Mouse (Mus musculus): Measurements from ENCODE around the gene Npdc1.
A peak's percentile ranks its signal among the peaks of the same experiment; 100 is the strongest.
"Not testable (repeated sequence)": the region's sequence is repeated elsewhere in the genome, so short reads cannot be mapped to it uniquely, and the experiment has no call there.

The Npdc1 gene

DNA sequence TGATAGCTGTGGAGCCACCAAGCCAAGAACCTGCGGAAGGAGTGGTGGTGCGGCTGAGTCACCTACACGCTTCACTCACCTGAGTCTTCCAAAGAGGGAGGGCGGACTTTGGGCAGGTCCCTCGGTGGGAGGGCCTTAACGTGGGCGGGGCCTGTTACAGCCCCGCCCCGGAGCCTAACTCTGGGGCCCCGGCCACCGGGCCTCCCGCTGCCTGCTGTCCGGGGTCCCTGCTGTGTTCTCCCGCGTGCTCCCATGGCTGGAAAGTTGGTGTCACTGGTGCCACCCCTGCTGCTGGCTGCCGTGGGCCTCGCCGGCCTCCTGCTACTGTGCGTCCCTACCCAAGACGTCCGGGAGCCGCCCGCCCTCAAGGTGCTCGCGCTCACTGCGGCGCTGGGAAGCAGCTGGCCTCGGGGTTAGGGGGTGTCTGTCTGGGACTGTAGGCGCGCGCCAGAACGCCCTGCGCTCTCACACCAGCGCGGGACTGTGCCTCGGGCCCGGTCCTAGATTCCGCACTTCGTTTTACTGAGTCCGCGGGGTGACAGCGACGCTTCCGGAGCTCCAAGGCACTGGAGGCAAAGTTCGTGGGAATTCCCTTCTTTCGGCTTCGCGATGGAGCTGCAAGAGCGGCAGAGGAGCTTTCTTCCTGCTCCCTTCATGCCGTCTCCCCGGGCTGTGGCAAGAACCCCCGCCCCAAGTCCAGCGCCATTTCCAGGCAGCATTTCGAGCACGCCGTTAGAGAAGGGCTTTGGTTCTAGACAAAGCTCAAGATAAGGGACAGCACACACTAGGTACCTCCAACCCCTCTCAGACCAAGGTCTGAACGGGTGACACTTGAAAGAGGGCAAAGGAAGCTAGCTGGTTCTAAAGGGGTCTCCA, 3.2 kb upstream of the Npdc1 start, which contains the start of gene Entpd2:
Gene Entpd2 (plus strand): TSS at position 154 of the 876 bp plus-strand sequence.
- DNase-seq (ENCODE audit: low spot score): peak; percentile 57

DNA sequence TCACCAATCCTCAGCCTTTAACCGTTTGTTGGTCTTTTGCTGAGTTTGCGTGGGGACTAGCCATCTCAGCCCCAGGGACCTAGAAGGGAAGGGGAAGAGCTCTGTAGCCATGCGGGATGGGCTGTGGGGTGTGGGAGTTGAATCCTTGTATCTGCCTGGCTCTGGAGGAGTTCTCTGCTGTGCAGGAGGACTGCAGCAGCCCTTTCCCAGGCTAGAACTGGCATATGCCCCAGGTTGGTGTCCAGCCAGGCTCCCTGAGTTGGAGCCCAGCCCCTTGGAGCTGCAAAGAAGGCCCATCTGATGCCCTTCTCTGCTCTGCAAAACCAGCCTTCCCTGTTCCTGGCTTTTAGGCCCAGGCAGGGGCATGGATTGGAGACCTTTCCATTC, 2.6 kb upstream of the Npdc1 start:
- no peak for DNase-seq (ENCODE audit: low spot score)

DNA sequence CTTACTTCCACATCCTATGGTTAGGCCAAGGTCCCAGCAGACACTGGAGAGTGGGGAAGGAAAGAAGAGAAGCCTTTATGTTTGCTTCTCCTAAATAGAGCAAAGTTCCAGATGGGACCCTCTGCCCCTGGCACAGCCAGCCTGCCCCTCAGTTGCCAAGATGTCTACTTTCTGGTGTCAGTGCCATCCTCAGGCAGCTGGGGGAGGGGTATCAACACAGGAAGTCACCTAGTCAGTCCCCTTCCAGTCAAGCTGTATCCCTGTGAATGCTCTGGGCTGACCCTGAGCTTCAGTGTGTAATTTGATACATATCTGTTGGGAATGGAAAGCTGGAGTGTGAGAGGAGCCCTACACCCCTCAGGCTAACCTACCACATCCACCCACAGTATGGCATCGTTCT, 2.1 kb upstream of the Npdc1 start:
- DNase-seq (ENCODE audit: low spot score): no peak

DNA sequence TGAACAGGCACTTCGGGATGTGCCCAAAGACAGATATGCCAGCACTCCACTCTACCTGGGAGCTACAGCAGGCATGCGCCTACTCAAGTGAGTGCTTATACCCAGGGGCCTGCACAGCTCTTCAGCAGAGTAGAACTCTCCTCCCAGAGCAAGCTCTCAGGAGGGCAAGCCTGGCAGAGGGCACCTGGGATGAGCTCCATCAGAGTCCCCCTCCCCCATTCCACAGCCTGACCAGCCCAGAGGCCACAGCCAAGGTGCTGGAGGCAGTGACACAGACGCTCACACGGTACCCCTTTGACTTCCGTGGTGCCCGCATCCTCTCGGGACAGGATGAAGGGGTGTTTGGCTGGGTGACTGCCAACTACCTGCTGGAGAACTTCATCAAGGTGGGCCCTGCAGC, 1.1 kb upstream of the Npdc1 start:
- no peak for DNase-seq (ENCODE audit: low spot score)

DNA sequence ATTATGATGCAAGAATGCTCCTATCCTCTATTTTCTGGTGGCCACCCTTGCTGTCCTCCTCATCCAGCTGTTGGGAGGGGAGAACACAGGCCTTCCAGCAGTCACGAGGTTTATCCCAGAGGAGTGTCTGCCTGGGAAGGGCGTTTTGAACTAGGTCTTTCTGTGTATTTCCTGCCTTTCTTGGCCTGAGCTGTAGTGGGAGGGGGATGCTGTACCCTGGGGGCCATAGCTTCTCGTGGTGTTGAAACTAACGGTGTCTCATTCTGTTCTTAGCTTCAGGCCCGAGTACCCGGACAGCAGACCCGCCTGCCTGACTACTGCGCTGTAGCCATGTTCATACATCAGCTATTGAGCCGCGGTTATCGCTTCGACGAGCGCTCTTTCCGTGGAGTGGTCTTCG, 1.1 kb downstream of the Npdc1 start:
- no peak for DNase-seq (ENCODE audit: low spot score)

DNA sequence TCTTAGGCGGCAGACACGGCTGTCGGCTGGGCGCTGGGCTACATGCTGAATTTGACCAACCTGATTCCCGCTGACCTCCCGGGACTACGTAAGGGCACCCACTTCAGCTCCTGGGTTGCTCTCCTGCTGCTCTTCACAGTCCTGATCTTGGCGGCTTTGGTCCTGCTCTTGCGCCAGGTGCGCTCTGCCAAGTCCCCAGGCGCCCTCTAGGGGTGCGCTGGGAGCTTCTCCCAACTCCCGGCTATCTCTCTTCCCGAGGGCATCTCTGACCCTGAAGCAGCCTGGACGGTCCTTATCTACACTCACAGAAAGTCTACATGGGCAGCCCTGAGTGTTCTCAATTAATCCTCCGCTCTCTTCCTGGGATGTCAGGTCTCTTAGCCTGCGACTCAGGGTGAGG, 1.6 kb downstream of the Npdc1 start:
- peak; percentile 71 for DNase-seq (ENCODE audit: low spot score)

DNA sequence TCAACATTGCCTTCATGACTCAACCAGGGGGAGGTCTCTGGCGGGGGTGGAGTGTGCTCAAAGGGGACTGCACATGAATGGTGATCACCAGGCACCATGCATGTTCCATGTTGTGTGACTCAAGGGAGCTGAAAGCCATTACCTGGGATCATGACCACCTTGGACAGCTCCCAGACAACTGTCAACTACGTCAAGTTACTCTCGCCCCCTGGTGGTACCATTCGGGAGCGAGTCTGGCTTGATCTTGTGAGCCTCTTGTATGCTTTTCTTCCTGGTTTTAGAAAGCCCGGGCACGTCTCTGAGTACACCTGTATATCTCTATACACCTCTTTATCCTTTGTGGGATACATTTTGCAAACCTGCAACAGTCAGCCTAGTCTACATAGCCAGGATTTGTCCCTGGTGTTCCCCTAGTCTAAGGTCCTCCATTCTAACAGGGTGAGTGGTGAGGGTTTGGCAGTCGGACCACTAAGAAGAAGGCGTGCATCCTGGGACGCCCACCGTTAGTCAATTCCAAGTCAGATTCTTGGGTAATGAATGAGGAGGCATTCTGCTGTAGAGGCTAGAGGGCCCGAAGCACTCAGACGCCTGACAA, 3.3 kb downstream of the Npdc1 start:
- DNase-seq (ENCODE audit: low spot score): peak; percentile 90

DNA sequence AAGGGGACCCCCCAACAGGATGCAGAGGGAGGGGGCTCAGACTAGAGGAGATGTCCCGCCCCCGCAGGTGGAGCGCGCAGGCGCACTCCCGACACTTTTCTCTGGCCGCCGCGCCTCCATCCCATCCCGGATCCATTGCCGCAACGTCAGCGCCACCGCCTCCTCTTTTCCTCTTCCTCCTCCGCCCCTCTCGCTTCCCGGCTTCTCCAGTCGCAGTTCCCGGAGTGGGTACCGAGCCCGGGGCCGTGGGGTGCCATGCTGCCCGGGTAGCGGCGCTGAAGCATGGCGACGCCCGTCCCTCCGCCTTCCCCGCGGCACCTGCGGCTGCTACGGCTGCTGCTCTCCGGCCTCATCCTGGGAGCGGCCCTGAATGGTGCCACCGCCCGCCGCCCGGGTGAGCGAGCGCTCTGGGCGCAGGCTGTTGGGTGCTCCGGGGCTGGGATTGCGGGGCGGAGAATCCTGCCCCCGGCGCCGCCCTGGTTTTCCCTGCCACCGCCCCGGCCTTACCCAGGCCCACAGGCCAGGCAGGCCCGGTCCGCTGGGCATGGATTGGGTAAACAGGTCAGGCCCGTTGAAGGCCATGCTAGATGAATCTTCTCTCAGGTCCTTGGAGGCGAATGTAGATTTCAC, 3.9 kb downstream of the Npdc1 start:
- DNase-seq (ENCODE audit: low spot score): peak; percentile 75

DNA sequence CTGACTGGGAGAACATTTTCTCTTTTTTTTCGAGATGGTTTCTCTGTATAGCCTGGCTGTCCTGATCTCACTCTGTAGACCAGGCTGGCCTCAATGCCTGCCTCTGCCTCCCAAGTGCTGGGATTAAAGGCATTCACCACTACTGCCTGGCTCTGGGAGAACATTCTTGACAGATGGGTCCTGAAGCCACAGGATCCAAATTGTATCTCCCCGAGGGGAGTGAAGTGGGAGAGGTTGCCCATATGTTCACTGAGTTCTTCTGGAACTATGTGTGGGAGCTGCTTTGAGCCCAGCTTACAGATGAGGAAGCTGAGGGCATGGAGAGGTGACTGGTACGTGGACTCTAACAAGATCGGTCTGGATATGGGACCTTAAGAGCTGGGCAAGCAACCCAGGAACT, 4.8 kb downstream of the Npdc1 start:
- DNase-seq (ENCODE audit: low spot score): no peak

DNA sequence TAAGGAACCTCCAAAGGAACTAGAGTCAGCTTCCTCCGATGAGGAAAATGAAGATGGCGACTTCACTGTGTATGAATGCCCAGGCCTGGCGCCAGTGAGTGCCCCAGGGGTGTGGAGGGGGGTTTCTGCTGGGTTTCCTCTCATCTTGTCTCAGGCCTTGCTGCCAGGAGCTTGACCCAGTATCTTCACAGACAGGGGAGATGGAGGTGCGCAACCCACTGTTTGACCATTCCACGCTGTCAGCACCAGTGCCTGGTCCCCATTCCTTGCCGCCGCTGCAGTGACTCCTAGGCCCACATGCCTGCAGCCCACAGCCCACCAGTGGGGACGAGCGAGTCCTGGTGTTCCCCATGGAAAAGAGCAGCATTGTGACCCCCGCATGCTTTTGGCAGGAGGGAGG, 9.8 kb downstream of the Npdc1 start:
- DNase-seq (ENCODE audit: low spot score): no peak

DNA sequence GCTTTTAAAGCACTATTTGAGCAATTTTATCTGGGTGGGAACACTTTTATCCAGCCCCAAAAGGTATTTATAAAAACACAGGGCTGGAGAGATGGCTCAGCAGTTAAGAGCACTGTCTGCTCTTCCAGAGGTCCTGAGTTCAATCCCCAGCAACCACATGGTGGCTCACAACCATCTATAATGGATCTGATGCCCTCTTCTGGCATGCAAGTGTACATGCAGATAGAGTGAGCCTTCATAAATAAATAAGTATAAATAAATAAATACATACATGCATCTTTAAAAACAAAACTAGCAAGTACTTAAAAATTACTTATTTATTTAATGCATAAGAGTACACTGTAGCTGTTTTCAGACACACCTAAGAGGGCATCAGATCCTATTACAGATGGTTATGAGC, 14.3 kb downstream of the Npdc1 start:
- DNase-seq (ENCODE audit: low spot score): not testable (repeated sequence)

DNA sequence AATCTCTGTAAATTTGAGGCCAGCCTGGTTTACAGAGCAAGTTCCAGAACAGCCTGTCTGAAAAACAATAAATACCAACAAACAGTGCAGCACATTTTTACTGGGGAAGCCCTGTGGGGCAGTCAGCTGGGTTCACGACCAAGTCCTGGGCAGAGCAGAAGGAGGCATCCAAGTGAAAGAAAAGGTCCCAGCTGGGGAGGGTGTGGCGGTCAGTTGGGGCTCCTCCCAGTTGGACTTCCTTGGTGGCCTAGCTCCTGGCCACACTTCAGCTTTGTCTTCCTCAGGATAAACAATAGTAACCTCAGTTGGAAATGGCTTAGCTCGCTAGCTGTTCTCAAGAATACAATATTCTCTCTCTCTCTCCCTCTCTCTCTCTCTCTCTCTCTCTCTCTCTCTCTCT, 18.3 kb downstream of the Npdc1 start:
- DNase-seq (ENCODE audit: low spot score): no peak

DNA sequence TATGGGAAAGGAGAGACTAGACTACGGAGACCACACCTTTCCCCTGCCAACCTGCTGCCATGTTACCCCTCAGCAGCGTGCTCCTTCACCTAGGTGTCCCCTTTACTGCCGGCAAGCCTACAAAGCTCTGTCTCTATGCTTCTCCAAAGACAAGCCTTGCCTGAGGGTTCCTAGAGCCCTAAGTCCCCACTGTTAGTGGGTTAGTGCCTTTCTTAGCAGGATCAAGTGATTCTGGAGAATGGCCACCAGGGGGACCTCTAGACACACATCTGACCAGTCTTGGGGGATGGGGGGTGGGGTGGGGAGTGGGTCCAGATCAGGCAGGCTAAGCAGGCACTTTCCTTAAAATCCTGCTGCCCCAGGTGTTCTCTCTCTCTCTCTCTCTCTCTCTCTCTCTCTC, 22.7 kb downstream of the Npdc1 start:
- peak; percentile 87 for DNase-seq (ENCODE audit: low spot score)

DNA sequence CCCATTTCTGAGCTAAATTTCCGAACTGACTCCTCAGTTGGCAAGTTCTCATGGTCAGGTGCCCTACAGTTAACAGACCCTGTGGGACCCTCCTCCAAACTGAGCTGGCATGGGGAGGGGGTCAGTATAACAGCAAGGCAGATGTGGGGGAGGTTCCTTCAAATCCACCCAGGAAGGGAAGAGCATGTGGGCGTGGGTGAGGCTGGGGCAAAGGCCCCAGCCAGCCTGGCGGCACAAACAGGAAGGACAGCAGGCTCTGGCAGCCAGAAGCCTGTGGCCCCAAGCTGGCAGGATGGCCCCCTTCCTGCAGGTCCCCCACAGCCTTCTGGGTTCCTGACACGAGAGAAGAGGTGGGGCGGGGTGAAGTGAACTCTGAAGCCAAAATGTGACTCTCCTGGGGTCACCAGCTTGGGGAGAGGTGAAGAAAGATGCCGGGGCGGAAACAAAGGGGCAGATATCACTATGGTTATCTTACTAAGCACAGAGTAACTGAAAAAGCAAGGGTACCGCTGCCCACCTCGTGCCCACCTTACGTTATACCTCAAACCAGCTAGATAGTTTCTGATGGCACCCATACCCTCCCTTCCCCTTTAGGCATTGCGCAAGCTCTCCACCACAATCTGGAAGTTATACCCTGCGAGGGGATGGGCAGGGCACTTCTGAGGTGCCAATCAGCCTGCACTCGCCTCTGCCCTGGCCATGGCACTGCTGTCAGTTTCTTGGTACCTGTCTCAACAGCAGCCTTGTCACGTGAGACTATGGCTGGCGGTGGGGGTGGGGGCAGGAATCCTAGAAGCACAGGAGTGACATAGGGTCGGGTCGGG, 23.6 kb downstream of the Npdc1 start, which contains the start of gene Fut7:
Gene Fut7 (plus strand): TSS at position 681 of the 824 bp plus-strand sequence.
- no peak for DNase-seq (ENCODE audit: low spot score)

DNA sequence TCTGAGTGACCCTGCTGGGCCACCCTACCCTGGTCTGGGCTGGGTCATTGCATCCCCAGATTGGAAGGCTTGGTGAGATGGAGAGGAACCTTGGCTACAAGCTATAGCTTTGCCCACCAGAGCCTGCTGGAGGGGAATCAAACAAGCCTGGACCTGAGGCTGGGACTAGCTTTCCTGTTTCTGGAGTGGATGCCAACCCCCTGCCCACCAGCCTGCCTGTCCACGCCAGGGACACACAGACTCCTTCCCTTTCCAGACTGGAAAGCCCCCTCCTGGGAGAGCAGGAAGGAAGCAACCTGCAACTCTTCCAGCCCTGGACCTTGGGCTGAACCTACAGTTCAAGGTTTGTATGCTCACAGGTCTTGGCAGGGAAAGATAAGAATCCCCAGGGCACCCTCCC, 24.5 kb downstream of the Npdc1 start:
- DNase-seq (ENCODE audit: low spot score): no peak

DNA sequence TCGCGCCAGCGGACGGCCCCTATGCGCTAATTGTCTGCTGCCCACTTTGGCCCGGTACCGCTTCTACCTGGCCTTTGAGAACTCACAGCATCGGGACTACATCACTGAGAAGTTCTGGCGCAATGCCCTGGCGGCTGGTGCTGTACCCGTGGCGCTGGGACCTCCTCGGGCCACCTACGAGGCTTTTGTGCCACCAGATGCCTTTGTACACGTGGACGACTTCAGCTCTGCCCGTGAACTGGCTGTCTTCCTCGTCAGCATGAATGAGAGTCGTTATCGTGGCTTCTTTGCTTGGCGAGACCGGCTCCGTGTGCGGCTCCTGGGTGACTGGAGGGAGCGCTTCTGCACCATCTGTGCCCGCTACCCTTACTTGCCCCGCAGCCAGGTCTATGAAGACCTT, 26.3 kb downstream of the Npdc1 start:
- no peak for DNase-seq (ENCODE audit: low spot score)

DNA sequence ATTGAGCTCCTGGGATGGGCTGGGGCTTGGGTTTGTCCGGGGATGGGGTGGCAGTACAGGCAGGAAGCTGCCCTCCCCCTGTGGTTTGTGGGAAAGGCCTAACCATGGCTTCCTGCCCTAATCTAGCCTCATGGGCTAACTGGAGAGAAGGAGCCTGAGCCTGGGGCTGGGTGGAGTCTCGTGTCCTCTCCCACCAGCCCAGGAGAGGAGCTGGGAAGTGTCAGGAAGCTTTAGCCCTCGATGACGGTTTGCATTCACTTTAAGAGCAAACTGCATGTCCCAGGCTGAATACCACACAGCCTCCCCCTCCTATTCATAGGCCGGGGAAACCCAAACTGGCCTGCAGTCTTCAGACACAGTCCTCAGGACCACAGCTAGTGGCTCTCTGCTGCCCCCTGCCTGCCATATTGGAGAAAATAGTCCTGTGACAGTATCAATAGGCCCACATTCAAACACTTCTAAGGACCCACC, 27.6 kb downstream of the Npdc1 start:
- DNase-seq (ENCODE audit: low spot score): peak; percentile 93

DNA sequence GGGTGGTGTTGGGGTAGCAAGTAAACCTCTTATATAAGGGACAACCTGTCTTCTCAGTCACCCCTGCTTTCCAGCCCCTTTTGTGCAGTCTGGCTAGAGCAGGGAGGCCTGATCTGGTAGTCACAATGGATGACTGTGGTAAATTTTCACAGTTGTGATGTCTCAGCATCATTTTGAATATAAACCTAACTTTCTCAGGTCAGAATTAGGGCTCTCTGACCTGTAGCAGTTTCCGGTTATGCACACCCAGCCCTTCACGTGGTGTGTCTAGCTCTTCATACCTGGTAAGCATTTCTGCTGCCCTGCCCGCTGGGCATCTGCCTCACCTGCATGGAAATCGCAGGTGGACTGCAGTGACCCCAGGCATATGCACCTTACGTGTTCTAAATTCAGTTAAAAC, 28.1 kb downstream of the Npdc1 start:
- DNase-seq (ENCODE audit: low spot score): no peak

DNA sequence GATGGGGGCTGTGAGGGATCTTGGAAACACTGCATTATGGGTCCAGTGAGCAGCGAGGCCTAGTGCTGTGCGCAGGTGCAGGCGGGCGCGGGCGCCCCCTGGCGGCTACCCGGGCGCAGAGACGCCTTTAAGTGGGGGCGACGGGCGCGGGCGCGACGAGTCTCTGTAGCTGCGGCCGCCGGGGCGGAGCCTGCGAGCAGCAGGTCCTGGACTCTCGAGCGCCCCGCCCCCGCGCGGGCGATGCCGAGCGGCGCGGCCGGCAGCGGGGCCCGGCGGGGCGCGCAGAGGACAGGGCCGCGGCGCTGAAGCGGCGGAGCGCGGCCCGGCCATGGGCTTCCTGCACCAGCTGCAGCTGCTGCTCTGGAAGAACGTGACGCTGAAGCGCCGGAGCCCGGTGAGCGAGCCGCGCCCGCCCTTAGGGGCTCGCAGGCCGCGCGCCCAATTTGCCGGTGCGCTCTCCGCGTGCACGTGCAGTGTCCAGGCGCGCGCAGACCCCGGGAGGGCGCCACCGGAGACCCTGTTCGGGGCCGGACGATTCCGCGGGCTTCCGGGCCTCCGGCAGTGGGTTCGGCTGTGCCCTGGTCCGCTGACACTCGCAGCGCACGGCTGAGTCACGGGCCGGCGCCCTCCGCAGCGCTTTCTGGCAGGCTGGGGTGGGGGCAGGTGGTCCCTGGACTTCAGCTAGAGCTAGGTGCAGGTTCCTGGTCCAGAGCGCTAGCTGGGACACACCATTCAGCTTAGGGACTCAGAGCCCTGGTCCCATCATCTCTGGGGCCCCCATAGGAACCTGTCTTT, 29.5 kb downstream of the Npdc1 start, which contains the start of gene Abca2:
Gene Abca2 (plus strand): TSS at position 262 of the 795 bp plus-strand sequence.
- peak; percentile 97 for DNase-seq (ENCODE audit: low spot score)

DNA sequence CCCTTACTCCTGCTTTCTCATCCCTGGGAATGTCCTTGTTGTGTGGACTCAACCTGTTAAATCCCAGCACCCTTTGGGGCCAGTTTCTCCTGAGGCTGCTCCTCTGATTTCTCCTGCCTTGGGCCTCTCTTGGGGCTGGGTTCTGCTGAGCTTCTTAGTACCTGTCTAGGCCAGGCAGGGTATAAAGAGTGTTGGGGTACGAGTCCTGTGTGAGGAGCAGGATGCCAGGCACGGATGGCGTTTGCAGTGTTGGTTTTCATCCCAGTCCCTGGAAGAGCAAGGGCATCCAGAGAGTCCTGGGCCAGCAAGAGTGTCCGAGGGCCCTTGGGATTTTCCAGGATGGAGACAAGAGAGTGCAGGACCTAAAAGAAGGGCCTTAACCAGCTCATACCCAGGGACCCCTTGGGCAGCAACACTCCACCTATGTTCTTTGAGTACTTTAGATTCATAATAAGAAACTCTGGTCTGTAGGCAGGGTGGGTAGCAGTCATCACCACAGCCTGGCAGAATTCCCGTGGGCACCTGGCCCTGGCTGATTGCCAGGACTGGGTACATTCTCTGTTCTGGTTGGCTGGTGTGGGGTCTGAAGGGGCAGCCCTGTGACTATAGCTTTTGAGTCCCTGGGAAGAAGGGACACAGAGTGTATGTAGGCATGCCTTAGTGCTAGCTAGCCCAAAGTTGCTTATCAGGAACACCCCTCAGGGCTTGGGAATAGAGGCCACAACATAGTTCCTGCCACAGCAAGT, 30.5 kb downstream of the Npdc1 start:
- no peak for DNase-seq (ENCODE audit: low spot score)

Data from retina, embryonic 14.5 days (tissue).